Mouse (Mus musculus) thymus, adult 2 months (tissue): ENCODE measurements at regions not wholly inside any gene's neighbourhood (a gene's known extent, or its start where the extent isn't known, plus 50 kb on each side); places are given as distances from the start of the nearest gene placed in this dataset.

ENCODE experiments used
- CTCF ChIP-seq: fragments of 200-500 bp; IDR thresholded peaks from 2 replicates; pipeline ENCODE4 v1.5.1; 2012; ENCODE audit warnings: mild to moderate bottlenecking, control low read depth, low read length, moderate library complexity, borderline replicate concordance; ENCODE audit not compliant: control insufficient read depth, poor library complexity, insufficient read depth; ENCODE audit errors: extremely low read depth
- POLR2A ChIP-seq: fragments of 200-500 bp; IDR thresholded peaks from 2 replicates; pipeline ENCODE4 v1.6.1; 2012; ENCODE audit warnings: mild to moderate bottlenecking, low read length, control low read depth, moderate library complexity; ENCODE audit not compliant: control insufficient read depth, poor library complexity, insufficient read depth; ENCODE audit errors: extremely low read depth

DNA sequence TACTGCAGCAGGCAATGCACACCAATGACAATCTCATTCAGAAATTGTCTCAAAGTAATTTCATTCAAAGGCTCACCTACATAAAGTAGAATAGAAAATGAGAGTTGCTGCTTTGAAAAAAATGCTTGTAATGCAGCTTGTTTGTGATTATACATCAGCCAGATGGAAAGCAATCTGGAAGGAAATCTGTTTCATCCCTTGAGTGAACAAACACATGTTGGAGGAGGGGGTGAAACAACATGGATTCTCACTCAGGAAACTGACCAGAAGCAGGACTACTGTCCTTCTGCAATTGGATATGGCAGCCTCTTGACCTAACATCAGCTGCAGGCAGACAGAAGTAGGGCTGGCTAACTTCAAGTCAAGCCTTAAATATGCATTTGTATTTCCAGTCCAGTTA lies 84.8 kb upstream of the Cep85l start:
- no peak for TF ChIP-seq POLR2A
- no peak for TF ChIP-seq CTCF
